Mouse (Mus musculus): ENCODE results near the gene Phc1. TPM values are rescaled to one million over a fixed set of nuclear protein-coding genes. Genes with fewer than 3 reads are reported as not detected.
A peak's percentile ranks its signal among the peaks of the same experiment; 100 is the strongest.

Phc1 gene
- total and polyA plus RNA-seq, 2 experiments from 2014 or later = 21.1 to 73.6 TPM

- WGBS = 98% methylated on average over 1 of the region's 1 CpGs
Observed at GRCm38 (mm10) chr6:122318726-122319125, 21.6 kb downstream of the Phc1 start.

GRCm38 (mm10) chr6:122310187-122310820, 30.1 kb downstream of the Phc1 start:
- Histone ChIP-seq H3K4me3 (ENCODE audit: low read length) (peak overlapping the region; percentile 79; the same call in 1 of the 2 replicates), H3K9ac (replicated peaks; ENCODE audit: low read length) (0 out of 2 replicates have a peak overlapping the region, but pooled peaks have one; percentile 2)
- no peak for DNase-seq (ENCODE audit: low spot score)

More at GRCm38 (mm10) chr6:122318726-122319125, 21.6 kb downstream of the Phc1 start:
- DNase-seq (ENCODE audit: low spot score) (no peak), ATAC-seq (no peak)
- Histone ChIP-seq H3K36me3 (ENCODE audit: insufficient read depth, low read length) (peaks cover 77% of the 10 kb centered on the region), H3K4me2 (ENCODE audit: low read depth, low read length) (no peak overlapping the region), H3K27ac (no peak overlapping the region), H3K27me3 (ENCODE audit: insufficient read depth, low read length) (no peaks in the 10 kb centered on the region), H3K9ac (replicated peaks; ENCODE audit: low read length) (no peak overlapping the region), H3K4me3 (ENCODE audit: low read length) (no peak overlapping the region), H3K9me3 (ENCODE audit: low read length) (no peaks in the 10 kb centered on the region), H3K4me1 (ENCODE audit: insufficient read depth, low read length) (no peaks in the 10 kb centered on the region)
- TF ChIP-seq CTCF (IDR thresholded peaks at IDR 0.05; ENCODE audit: low read depth) = no peak

DNA sequence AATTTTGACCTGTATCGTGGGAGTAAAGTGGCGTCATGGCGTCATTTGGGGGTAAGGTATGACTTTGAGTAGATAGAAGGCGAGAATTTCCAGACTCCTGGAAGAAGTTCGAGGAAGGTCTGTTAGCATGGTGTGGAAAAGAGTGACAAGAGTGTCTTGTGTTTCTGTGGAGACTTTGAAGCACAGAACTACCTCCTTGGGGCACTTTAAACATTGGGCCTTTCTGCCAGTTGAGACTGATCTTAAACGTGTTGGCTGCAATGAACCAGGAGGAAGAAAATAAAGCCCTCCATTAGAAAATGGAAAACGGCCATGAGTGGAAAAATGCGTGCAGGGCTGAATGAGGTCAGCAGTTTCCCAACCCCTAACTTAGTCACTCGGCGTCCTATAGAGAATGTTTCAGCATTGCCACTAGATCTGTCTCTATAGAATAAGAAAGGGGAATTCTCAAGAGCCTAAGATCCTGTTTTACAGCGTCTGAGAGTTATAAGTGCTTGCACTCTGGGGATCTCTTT, 30.9 kb downstream of the Phc1 start:
- no peak for DNase-seq (ENCODE audit: low spot score)
- peak overlapping the region; percentile 79 for H3K4me3 ChIP-seq (ENCODE audit: low read length)
- peaks cover 15% of the 10 kb centered on the region; the same call in 1 of the 2 replicates for H3K36me3 ChIP-seq (ENCODE audit: insufficient read depth, low read length)
- H3K27ac ChIP-seq = no peak overlapping the region; the same call in 1 of the 2 replicates
- H3K4me2 ChIP-seq (ENCODE audit: low read depth, low read length) = peak overlapping the region; percentile 84
- no peak for TF ChIP-seq CTCF (IDR thresholded peaks at IDR 0.05; ENCODE audit: low read depth)
- H3K9ac ChIP-seq (replicated peaks; ENCODE audit: low read length) = peak overlapping the region; percentile 75
- H3K27me3 ChIP-seq (ENCODE audit: insufficient read depth, low read length) = no peaks in the 10 kb centered on the region
- H3K4me1 ChIP-seq (ENCODE audit: insufficient read depth, low read length) = peaks cover 8% of the 10 kb centered on the region; the same call in 1 of the 2 replicates
- no peaks in the 10 kb centered on the region for H3K9me3 ChIP-seq (ENCODE audit: low read length)
- ATAC-seq = no peak
- 9% methylated on average over 11 of the region's 11 CpGs for WGBS

More at GRCm38 (mm10) chr6:122310187-122310820, 30.1 kb downstream of the Phc1 start:
- TF ChIP-seq CTCF (IDR thresholded peaks at IDR 0.05; ENCODE audit: low read depth) = no peak
- Histone ChIP-seq H3K36me3 (ENCODE audit: insufficient read depth, low read length) (peaks cover 20% of the 10 kb centered on the region; the same call in 1 of the 2 replicates), H3K4me2 (ENCODE audit: low read depth, low read length) (peak overlapping the region; percentile 84), H3K4me1 (ENCODE audit: insufficient read depth, low read length) (peaks cover 8% of the 10 kb centered on the region; the same call in 1 of the 2 replicates), H3K27ac (no peak overlapping the region), H3K9me3 (ENCODE audit: low read length) (no peaks in the 10 kb centered on the region), H3K27me3 (ENCODE audit: insufficient read depth, low read length) (no peaks in the 10 kb centered on the region)
- 77% methylated on average over 5 of the region's 5 CpGs for WGBS
- no peak for ATAC-seq

DNA sequence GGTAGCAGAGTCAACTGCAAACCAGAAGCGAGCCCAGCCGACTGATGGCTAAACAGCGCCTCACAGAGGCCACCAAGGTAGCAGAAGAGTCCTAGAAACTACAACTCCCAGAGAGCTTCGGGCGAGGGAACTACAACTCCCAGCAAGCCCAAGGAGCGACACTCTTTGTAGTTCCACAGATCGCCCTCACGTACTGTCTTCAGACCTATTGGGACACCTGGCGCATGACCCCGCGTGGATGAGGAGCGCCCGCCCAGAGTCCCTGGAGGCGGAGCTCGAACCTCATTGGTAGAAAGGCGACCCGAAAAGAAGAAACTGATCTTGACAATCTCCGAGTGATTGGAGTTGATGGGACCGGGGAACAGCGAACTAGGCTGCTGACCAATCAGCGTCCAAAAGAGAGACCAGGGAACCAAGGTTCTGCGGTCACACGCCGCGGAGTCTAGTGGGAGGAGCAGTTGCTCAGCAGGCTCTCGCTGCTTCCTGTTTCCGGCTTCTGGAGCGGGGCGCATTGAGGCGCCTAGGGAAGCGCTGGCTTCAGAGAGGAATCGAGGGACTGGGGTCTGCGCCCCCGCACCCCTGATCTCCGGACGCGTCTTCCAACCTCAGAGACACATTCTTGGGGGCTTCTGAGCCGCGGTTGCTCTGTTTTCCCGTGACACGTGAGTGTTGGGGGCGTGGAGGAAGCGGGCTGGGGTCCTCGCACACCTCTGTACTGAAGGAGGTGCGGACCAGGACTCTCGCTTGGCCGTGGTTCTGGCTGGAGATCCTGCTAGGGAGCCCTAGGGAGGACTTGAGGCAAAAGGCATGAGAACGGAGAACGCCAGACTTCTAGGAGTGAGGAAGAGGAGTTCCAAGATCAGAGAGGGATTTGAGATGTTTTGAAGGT, 31.6 kb downstream of the Phc1 start, which contains the start of gene M6pr:
Gene M6pr (plus strand): TSS at position 216 of the 889 bp plus-strand sequence.
- under 1% methylated on average over 49 of the region's 49 CpGs for WGBS
- Histone ChIP-seq H3K27me3 (ENCODE audit: insufficient read depth, low read length) (no peaks in the 10 kb centered on the region), H3K36me3 (ENCODE audit: insufficient read depth, low read length) (peaks cover 9% of the 10 kb centered on the region; the same call in 1 of the 2 replicates), H3K9ac (replicated peaks; ENCODE audit: low read length) (peak within 1 kb of the TSS; percentile 75), H3K27ac (peak within 1 kb of the TSS; percentile 71), H3K4me2 (ENCODE audit: low read depth, low read length) (peak within 1 kb of the TSS; percentile 84), H3K4me1 (ENCODE audit: insufficient read depth, low read length) (peaks cover 8% of the 10 kb centered on the region; the same call in 1 of the 2 replicates), H3K4me3 (ENCODE audit: low read length) (peak within 1 kb of the TSS; percentile 79), H3K9me3 (ENCODE audit: low read length) (no peaks in the 10 kb centered on the region)
- TF ChIP-seq CTCF (IDR thresholded peaks at IDR 0.05; ENCODE audit: low read depth) = peak; percentile 90
- ATAC-seq (peak; percentile 99), DNase-seq (ENCODE audit: low spot score) (peak; percentile 98)

- no peak for TF ChIP-seq CTCF (IDR thresholded peaks at IDR 0.05; ENCODE audit: low read depth)
- H3K9ac ChIP-seq (replicated peaks; ENCODE audit: low read length) = no peak overlapping the region
- H3K27ac ChIP-seq = no peak overlapping the region
- peaks cover 8% of the 10 kb centered on the region; the same call in 1 of the 2 replicates for H3K4me1 ChIP-seq (ENCODE audit: insufficient read depth, low read length)
- WGBS = 57% methylated on average over 6 of the region's 6 CpGs
- DNase-seq (ENCODE audit: low spot score) (no peak), ATAC-seq (peak; percentile 22)
- H3K4me3 ChIP-seq (ENCODE audit: low read length) = peak overlapping the region; percentile 79
- H3K4me2 ChIP-seq (ENCODE audit: low read depth, low read length) = peak overlapping the region; percentile 84
- no peaks in the 10 kb centered on the region for H3K27me3 ChIP-seq (ENCODE audit: insufficient read depth, low read length)
- peaks cover 3% of the 10 kb centered on the region; the same call in 1 of the 2 replicates for H3K36me3 ChIP-seq (ENCODE audit: insufficient read depth, low read length)
- no peaks in the 10 kb centered on the region for H3K9me3 ChIP-seq (ENCODE audit: low read length)
Observed at GRCm38 (mm10) chr6:122308136-122308504, 32.2 kb downstream of the Phc1 start.

GRCm38 (mm10) chr6:122306707-122307106, 33.7 kb downstream of the Phc1 start:
- Histone ChIP-seq H3K4me2 (ENCODE audit: low read depth, low read length) (no peak overlapping the region), H3K27me3 (ENCODE audit: insufficient read depth, low read length) (no peaks in the 10 kb centered on the region), H3K9ac (replicated peaks; ENCODE audit: low read length) (no peak overlapping the region), H3K4me1 (ENCODE audit: insufficient read depth, low read length) (peaks cover 8% of the 10 kb centered on the region; the same call in 1 of the 2 replicates), H3K9me3 (ENCODE audit: low read length) (no peaks in the 10 kb centered on the region), H3K4me3 (ENCODE audit: low read length) (no peak overlapping the region), H3K36me3 (ENCODE audit: insufficient read depth, low read length) (no peaks in the 10 kb centered on the region), H3K27ac (no peak overlapping the region)
- no peak for DNase-seq (ENCODE audit: low spot score)
- WGBS = 85% methylated on average over 4 of the region's 4 CpGs
- TF ChIP-seq CTCF (IDR thresholded peaks at IDR 0.05; ENCODE audit: low read depth) = no peak
- ATAC-seq = no peak

Data from hindbrain, postnatal 0 days (tissue).